Mouse (Mus musculus) kidney, postnatal 0 days (tissue): ENCODE results near the gene Zbtb20. TPM values are rescaled to one million over a fixed set of nuclear protein-coding genes. Genes with fewer than 3 reads are reported as not detected.

ENCODE experiments used
- ATAC-seq: fragments of 200-750 bp; cut with Nextera tagmentation; replicated peaks from 2 replicates; pipeline ENCODE4 v1.8.0; 2017; ENCODE audit warnings: low read depth, moderate number of reproducible peaks, moderate TSS enrichment, moderate library complexity; ENCODE audit not compliant: low FRiP score
- DNase-seq: peaks from one replicate; pipeline ENCODE4 v3.0.0-alpha.2; 2016; ENCODE audit warnings: low spot score
- H3K27ac ChIP-seq: fragments of 300-500 bp; sonication (generic); 2 replicates; pipeline ENCODE4 v1.5.1; 2014; ENCODE audit warnings: mild to moderate bottlenecking
- H3K27me3 ChIP-seq: fragments of 300-500 bp; sonication (generic); 2 replicates; pipeline ENCODE4 v1.6.1; 2014; ENCODE audit warnings: low read length, mixed read lengths; ENCODE audit not compliant: insufficient read depth
- H3K36me3 ChIP-seq: fragments of 300-500 bp; sonication (generic); 2 replicates; pipeline ENCODE4 v1.6.1; 2014; ENCODE audit warnings: low read length, mixed read lengths; ENCODE audit not compliant: insufficient read depth
- H3K4me1 ChIP-seq: fragments of 300-500 bp; sonication (generic); replicated peaks from 2 replicates; pipeline ENCODE4 v1.6.1; 2014; ENCODE audit warnings: antibody characterized with exemption, low read length, mixed read lengths; ENCODE audit not compliant: insufficient read depth
- H3K4me2 ChIP-seq: fragments of 300-500 bp; sonication (generic); 2 replicates; pipeline ENCODE4 v1.6.1; 2014; ENCODE audit warnings: mild to moderate bottlenecking, low read length, moderate library complexity, mixed read lengths
- H3K4me3 ChIP-seq: fragments of 300-500 bp; sonication (generic); replicated peaks from 2 replicates; pipeline ENCODE4 v1.5.1; 2014; ENCODE audit warnings: low read depth, low read length
- H3K9ac ChIP-seq: fragments of 300-500 bp; sonication (generic); 2 replicates; pipeline ENCODE4 v1.6.1; 2014; ENCODE audit warnings: low read depth, low read length
- H3K9me3 ChIP-seq: fragments of 300-500 bp; sonication (generic); replicated peaks from 2 replicates; pipeline ENCODE4 v1.6.1; 2016; ENCODE audit warnings: low read length, inconsistent platforms, mixed read lengths
- CTCF ChIP-seq: IDR thresholded peaks from 2 replicates; pipeline ENCODE4 v1.5.1; 2016; ENCODE audit warnings: antibody characterized with exemption, low read depth, mild to moderate bottlenecking, moderate library complexity
- WGBS: fragments of 180-500 bp; shearing (Covaris S2); extraction: QIAGEN DNeasy Blood & Tissue Kit; methylation state at CpG from one replicate; pipeline ENCODE4 v1.1.7; 2014; 5-methylcytosine and 5-hydroxymethylcytosine counted together
- polyA plus RNA-seq: library from polyadenylated mRNA; unstranded; fragments of >200 nt; fragmentation: Nextera tagmentation; extraction: Ambion mirVana; gene quantifications from 2 replicates; pipeline ENCODE4 v1.2.1, GENCODE M21; 2015

Gene Zbtb20
- polyA plus RNA-seq, 1 experiment from 2014 or later = 36.8 TPM

DNA sequence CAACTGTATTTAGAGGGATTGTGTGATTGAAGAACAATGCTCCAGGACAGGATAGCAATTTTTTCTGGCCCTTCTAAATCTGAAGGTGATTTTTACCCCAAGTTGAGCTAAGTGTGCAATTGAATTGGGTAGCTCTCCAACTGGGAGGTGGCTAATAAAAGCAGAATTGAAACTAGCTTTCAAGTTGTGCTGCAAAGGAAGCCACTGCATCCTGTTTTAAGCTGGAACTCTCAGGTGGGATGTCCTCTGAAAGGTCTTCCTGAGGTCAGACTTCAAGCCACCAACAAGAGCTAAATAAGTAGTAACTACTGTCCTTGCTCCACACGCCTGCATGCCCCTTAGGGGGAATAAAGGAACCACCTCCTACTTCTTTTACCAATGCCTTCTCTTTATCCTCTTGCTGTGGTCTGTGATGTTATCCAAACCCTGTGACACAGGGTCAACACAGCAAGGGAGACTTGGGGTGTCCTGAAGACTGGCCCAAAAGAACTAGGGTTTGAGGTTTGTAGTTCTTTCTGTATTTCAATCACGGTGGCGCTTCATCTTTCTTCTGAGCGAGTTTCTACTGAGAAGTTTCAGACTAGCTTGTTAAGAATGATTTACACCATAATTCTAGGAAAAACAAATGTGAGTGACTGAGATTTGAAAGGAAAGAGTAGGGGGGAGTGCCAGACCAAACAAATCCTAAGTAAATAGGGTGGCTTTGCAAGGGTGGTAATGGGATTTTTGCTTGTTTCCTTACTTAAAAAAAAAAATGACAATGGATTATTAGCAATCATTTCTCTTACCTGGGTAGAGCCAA lies 533.6 kb downstream of the Zbtb20 start:
- no peaks in the 10 kb centered on the region for H3K9me3 ChIP-seq
- ATAC-seq = no peak
- H3K27me3 ChIP-seq = no peaks in the 10 kb centered on the region
- no peaks in the 10 kb centered on the region; the same call in 1 of the 2 replicates for H3K4me1 ChIP-seq
- H3K9ac ChIP-seq = no peak overlapping the region
- WGBS = 34% methylated on average over 4 of the region's 4 CpGs
- H3K4me2 ChIP-seq = no peak overlapping the region
- no peak for TF ChIP-seq CTCF
- H3K4me3 ChIP-seq = no peak overlapping the region
- H3K27ac ChIP-seq = no peak overlapping the region
- peak; percentile 42 for DNase-seq
- H3K36me3 ChIP-seq = no peaks in the 10 kb centered on the region

DNA sequence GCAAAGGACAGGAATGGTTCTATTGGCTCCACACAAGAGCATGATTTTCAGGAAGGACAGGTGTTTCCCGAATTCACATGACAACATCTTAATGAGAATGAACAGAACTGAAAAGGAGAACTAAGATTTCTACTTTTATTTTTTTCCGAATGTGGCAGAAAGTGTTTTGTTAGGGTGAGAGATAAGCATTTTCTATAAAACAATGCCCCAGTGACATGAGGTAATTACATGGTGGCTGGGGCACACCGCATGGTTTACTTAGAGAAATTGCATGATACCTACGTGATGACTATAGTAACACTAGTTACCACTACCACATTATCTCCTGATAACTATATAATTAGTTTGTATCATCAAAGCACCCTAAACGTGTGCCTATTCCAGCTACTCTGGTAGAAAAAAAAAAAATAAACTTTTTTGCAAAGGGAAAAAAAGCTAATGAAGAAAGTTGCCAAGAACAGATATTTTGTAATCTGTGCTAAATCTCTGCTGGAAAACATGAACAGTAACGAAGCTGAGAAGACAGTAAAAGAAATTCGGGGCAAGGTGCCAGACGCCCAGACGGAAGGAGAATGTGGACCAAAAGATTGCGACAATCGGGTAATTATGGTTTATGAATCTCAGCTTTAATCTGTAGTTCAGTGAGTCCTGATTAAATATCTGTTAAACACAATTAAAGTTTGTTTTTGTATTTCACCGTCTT lies 534.4 kb downstream of the Zbtb20 start:
- TF ChIP-seq CTCF = no peak
- Histone ChIP-seq H3K4me1 (no peaks in the 10 kb centered on the region; the same call in 1 of the 2 replicates), H3K27me3 (no peaks in the 10 kb centered on the region), H3K4me2 (no peak overlapping the region), H3K27ac (no peak overlapping the region), H3K9me3 (no peaks in the 10 kb centered on the region), H3K4me3 (no peak overlapping the region), H3K9ac (no peak overlapping the region), H3K36me3 (no peaks in the 10 kb centered on the region)
- DNase-seq (no peak), ATAC-seq (no peak)
- 70% methylated on average over 12 of the region's 12 CpGs for WGBS

DNA sequence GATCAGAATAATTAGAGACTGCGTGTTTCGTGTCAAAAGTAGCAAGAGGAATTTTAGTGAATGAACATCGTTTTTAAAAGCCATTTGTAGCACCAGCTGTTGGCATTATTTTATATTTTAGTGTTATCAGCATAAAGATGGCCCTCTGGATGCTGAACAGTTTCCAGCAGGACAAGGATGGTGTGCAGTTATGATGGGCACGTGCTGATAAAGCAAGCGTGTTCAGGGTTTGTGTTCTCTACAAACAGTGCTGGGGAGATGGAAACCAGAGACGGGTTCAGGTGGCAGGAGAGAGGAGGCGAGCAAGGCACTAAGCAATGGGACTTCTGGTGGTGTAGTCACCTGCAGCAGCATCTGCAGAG lies 534.9 kb downstream of the Zbtb20 start:
- Histone ChIP-seq H3K4me1 (no peaks in the 10 kb centered on the region; the same call in 1 of the 2 replicates), H3K9ac (no peak overlapping the region), H3K9me3 (no peaks in the 10 kb centered on the region), H3K36me3 (no peaks in the 10 kb centered on the region), H3K27ac (no peak overlapping the region), H3K4me3 (no peak overlapping the region), H3K4me2 (no peak overlapping the region), H3K27me3 (no peaks in the 10 kb centered on the region)
- no peak for ATAC-seq
- no peak for TF ChIP-seq CTCF
- DNase-seq = no peak
- WGBS = 84% methylated on average over 7 of the region's 7 CpGs

DNA sequence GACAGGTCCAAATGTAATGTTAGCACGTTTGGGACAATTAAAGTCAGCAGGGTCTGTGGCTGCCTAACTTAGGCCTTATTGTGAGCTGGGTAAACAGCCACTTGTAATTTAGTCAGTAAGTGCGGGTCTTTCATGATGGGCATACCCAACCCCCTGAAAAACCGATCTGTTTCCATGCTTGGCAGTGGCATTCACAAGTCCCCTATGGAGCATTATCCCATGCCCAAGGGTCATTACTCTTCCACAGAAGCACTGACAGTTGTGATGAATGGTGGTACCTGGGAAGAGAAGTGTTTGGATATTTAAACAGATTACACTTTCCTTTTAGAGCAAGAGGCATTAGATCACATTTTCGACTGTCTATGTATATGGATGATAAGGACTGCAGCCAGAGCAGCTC lies 540.2 kb downstream of the Zbtb20 start:
- Histone ChIP-seq H3K27ac (no peak overlapping the region), H3K4me3 (no peak overlapping the region), H3K36me3 (no peaks in the 10 kb centered on the region), H3K9ac (no peak overlapping the region), H3K4me2 (no peak overlapping the region), H3K27me3 (no peaks in the 10 kb centered on the region), H3K4me1 (no peaks in the 10 kb centered on the region), H3K9me3 (no peaks in the 10 kb centered on the region)
- no peak for ATAC-seq
- WGBS = 47% methylated on average over 4 of the region's 4 CpGs
- TF ChIP-seq CTCF = no peak
- DNase-seq = no peak

- no peak overlapping the region for H3K9ac ChIP-seq
- TF ChIP-seq CTCF = no peak
- H3K36me3 ChIP-seq = no peaks in the 10 kb centered on the region
- H3K4me2 ChIP-seq = no peak overlapping the region
- no peaks in the 10 kb centered on the region for H3K9me3 ChIP-seq
- no peaks in the 10 kb centered on the region for H3K27me3 ChIP-seq
- DNase-seq (peak; percentile 37), ATAC-seq (no peak)
- no peak overlapping the region for H3K4me3 ChIP-seq
- WGBS = 47% methylated on average over 2 of the region's 2 CpGs
- H3K4me1 ChIP-seq = no peaks in the 10 kb centered on the region
- no peak overlapping the region for H3K27ac ChIP-seq
Observed at GRCm38 (mm10) chr16:43419923-43420322, 544.2 kb downstream of the Zbtb20 start.

DNA sequence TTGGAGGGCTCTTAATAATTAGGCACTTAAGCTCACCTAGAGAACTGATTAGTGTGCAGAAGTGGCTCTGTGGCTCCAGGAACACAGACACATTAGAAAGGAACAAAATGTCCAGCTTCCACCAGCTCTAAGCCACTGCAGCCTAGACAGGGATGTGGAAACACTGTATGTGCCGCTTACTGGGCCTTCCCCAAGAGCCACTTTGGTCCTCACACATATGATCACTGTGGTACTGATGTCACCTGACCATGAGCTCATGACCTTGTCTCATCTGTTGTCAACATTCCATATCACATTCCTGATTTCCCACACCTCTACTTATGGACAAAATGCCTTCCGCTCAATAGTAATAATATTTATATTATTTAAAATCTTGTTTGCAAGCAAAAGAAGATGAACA lies 553.3 kb downstream of the Zbtb20 start:
- TF ChIP-seq CTCF = no peak
- Histone ChIP-seq H3K9me3 (no peaks in the 10 kb centered on the region), H3K27ac (no peak overlapping the region), H3K4me2 (no peak overlapping the region), H3K9ac (no peak overlapping the region), H3K4me1 (peaks cover 6% of the 10 kb centered on the region; the same call in 1 of the 2 replicates), H3K4me3 (no peak overlapping the region), H3K36me3 (no peaks in the 10 kb centered on the region), H3K27me3 (no peaks in the 10 kb centered on the region)
- WGBS = 91% methylated on average over 2 of the region's 2 CpGs
- ATAC-seq (no peak), DNase-seq (no peak)
